Mouse (Mus musculus) kidney, adult 2 months (tissue): ENCODE data around the gene Pla2g1b.

Experiments used
- CTCF ChIP-seq: fragments of 200-500 bp; conservative IDR thresholded peaks from 2 replicates; pipeline ENCODE4 v1.5.1; 2011; ENCODE audit warnings: low read depth, mild to moderate bottlenecking, control low read depth, low read length, moderate library complexity, mixed read lengths; ENCODE audit not compliant: insufficient read depth, insufficient read length
- POLR2A ChIP-seq: fragments of 200-500 bp; IDR thresholded peaks from one replicate; pipeline ENCODE4 v1.6.1; 2011; ENCODE audit warnings: low read depth, low read length, control low read depth

DNA sequence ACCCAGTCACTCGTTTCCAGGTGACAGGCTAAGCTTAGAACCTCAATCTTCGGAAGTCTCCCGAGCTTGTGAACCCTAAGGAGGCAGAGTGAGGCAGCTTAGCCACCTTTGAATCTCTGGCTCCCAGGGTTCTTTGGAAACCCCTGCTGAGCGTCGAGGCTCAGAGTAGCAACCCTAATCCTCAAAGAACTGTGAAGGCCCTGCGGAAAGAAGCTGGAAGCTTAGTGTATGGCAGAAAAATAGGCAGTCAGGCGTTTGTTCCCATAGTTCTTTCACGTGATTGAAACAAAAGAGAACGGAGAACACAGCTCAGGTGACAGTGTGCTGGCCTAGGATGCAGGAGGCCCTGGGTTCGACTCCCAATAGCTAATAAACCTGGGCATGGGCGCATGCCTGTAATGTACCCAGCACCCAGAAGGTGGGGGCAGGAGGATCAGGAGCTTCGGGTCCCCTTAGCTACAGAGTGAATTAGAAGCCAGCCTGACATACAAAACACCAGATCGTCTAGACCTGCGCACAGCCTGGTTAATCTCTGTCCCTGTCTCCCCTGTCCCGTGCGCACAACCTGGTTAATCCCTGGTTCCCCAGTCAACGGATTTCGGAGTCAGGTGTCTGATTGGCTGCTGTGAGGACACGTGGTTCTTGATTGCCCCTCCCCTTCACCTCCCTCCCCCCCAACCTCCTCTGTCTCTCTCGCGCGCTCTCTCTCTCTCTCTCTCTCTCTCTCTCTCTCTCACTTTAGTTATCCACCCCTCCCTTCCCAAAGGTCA is 9.5 kb downstream of the Pla2g1b start:
- TF ChIP-seq CTCF = no peak
- TF ChIP-seq POLR2A = no peak
